Mouse (Mus musculus): ENCODE data around the gene Garem2.

Garem2 gene

GRCm38 (mm10) chr5:30153222-30153621 is 48.3 kb downstream of the Garem2 start:
- no peak for DNase-seq (ENCODE audit: low spot score in 2 of 2)

- no peak for DNase-seq (ENCODE audit: low spot score in 2 of 2)
These were observed 49.1 kb downstream of the Garem2 start for GRCm38 (mm10) chr5:30154013-30154412.

GRCm38 (mm10) chr5:30154474-30155394 is 49.8 kb downstream of the Garem2 start, which contains the start of the genes Hadha and Hadhb:
Gene Hadha, minus strand, starts transcription at chr5:30155162.
Gene Hadhb, plus strand, starts transcription at chr5:30155248.
- DNase-seq (ENCODE audit: low spot score in 2 of 2): peak; percentile 96 to 99

- no peak for DNase-seq (ENCODE audit: low spot score in 2 of 2)
These were observed 50.4 kb downstream of the Garem2 start for GRCm38 (mm10) chr5:30155395-30155792.

GRCm38 (mm10) chr5:30155821-30156629 is 51.1 kb downstream of the Garem2 start:
- no peak for DNase-seq (ENCODE audit: low spot score in 2 of 2)

- DNase-seq (ENCODE audit: low spot score in 2 of 2): no peak
These were observed 54.6 kb downstream of the Garem2 start for GRCm38 (mm10) chr5:30159601-30160000.

- no peak for DNase-seq (ENCODE audit: low spot score in 2 of 2)
These were observed 56.9 kb downstream of the Garem2 start for GRCm38 (mm10) chr5:30161836-30162235.

GRCm38 (mm10) chr5:30162339-30162738 is 57.4 kb downstream of the Garem2 start:
- DNase-seq (ENCODE audit: low spot score in 2 of 2): no peak

GRCm38 (mm10) chr5:30165234-30165946 is 60.4 kb downstream of the Garem2 start:
- DNase-seq (ENCODE audit: low spot score in 2 of 2): no peak
